Mouse (Mus musculus): ENCODE measurements around the gene Bfsp1.

Gene Bfsp1

GRCm38 (mm10) chr2:143795858-143796257 lies 67.1 kb downstream of the Bfsp1 start:
- DNase-seq, result no peak

- no peak for DNase-seq
Observed at GRCm38 (mm10) chr2:143789911-143790310, 73.1 kb downstream of the Bfsp1 start.

- DNase-seq, result no peak
Observed at GRCm38 (mm10) chr2:143780310-143780709, 82.7 kb downstream of the Bfsp1 start.
